Mouse (Mus musculus) intestine, postnatal 0 days (tissue): ENCODE measurements at regions not wholly inside any gene's neighbourhood (a gene's known extent, or its start where the extent isn't known, plus 50 kb on each side); places are given as distances from the start of the nearest gene placed in this dataset.

Experiments
- ATAC-seq: fragments of 200-750 bp; cut with Nextera tagmentation; 2 replicates; pipeline ENCODE4 v1.8.0; 2017; ENCODE audit warnings: mild to moderate bottlenecking, moderate TSS enrichment, moderate library complexity
- H3K27ac ChIP-seq: fragments of 300-500 bp; sonication (generic); 2 replicates; pipeline ENCODE4 v1.5.1; 2014; ENCODE audit warnings: mild to moderate bottlenecking, low read depth, low read length, moderate library complexity
- H3K27me3 ChIP-seq: fragments of 300-500 bp; sonication (generic); replicated peaks from 2 replicates; pipeline ENCODE4 v1.6.1; 2014; ENCODE audit warnings: low read length, mixed read lengths; ENCODE audit not compliant: control insufficient read depth, insufficient read depth
- H3K36me3 ChIP-seq: fragments of 300-500 bp; sonication (generic); 2 replicates; pipeline ENCODE4 v1.6.1; 2014; ENCODE audit warnings: mild to moderate bottlenecking, moderate library complexity; ENCODE audit not compliant: control insufficient read depth, insufficient read depth
- H3K4me1 ChIP-seq: fragments of 300-500 bp; sonication (generic); replicated peaks from 2 replicates; pipeline ENCODE4 v1.6.1; 2014; ENCODE audit warnings: antibody characterized with exemption, low read length, mixed read lengths; ENCODE audit not compliant: control insufficient read depth, insufficient read depth
- H3K4me2 ChIP-seq: fragments of 300-500 bp; sonication (generic); replicated peaks from 2 replicates; pipeline ENCODE4 v1.6.1; 2014; ENCODE audit warnings: low read depth, mild to moderate bottlenecking, moderate library complexity
- H3K4me3 ChIP-seq: fragments of 300-500 bp; sonication (generic); 2 replicates; pipeline ENCODE4 v1.5.1; 2014; ENCODE audit warnings: low read depth, low read length
- H3K9ac ChIP-seq: fragments of 300-500 bp; sonication (generic); 2 replicates; pipeline ENCODE4 v1.6.1; 2014; ENCODE audit warnings: mild to moderate bottlenecking, low read depth, low read length
- H3K9me3 ChIP-seq: fragments of 300-500 bp; sonication (generic); 2 replicates; pipeline ENCODE4 v1.6.1; 2016; ENCODE audit warnings: mixed run types; ENCODE audit not compliant: control insufficient read depth
- CTCF ChIP-seq: sonication (generic); IDR thresholded peaks from 2 replicates; pipeline ENCODE4 v1.5.1; 2016; ENCODE audit warnings: low read depth, mild to moderate bottlenecking, control low read depth, antibody characterized with exemption, moderate library complexity
- WGBS: fragments of 180-500 bp; shearing (Covaris S2); extraction: QIAGEN DNeasy Blood & Tissue Kit; methylation state at CpG from one replicate; pipeline ENCODE4 v1.1.7; 2014; 5-methylcytosine and 5-hydroxymethylcytosine counted together

- WGBS, result 33% methylated on average over 5 of the region's 5 CpGs
- no peak overlapping the region for H3K9ac ChIP-seq
- no peak for TF ChIP-seq CTCF
- H3K4me3 ChIP-seq, result no peak overlapping the region
- no peaks in the 10 kb centered on the region for H3K4me1 ChIP-seq
- H3K36me3 ChIP-seq, result no peaks in the 10 kb centered on the region
- H3K4me2 ChIP-seq, result no peak overlapping the region
- no peaks in the 10 kb centered on the region for H3K27me3 ChIP-seq
- H3K27ac ChIP-seq, result no peak overlapping the region
- no peak for ATAC-seq
- H3K9me3 ChIP-seq, result no peaks in the 10 kb centered on the region
Measured at GRCm38 (mm10) chr17:87202958-87203720, 62.6 kb downstream of the Mcfd2 start.

DNA sequence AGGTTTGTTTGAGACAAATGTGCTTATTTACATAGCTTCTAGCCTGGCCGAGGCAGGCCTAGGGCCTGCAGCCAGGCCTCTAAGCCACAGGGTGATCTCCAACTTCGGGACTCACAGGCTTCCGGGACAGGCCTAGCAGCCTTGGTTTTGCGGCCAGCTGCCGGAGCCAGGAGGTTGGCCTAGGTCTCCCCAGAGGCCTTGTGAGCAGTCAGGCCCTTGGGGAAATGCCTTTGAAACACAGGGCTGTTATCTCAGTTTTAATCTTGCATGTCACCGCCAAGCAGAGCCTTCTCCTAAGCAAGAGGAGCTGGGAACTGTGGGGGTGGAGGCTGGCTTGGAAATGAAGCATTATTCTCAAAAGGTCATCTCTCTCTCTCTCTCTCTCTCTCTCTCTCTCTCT is 63.2 kb downstream of the Mcfd2 start:
- H3K36me3 ChIP-seq, result no peaks in the 10 kb centered on the region
- H3K9ac ChIP-seq, result no peak overlapping the region
- H3K4me2 ChIP-seq, result no peak overlapping the region
- no peak for TF ChIP-seq CTCF
- 40% methylated on average over 6 of the region's 6 CpGs for WGBS
- H3K9me3 ChIP-seq, result no peaks in the 10 kb centered on the region
- H3K4me1 ChIP-seq, result no peaks in the 10 kb centered on the region
- H3K27me3 ChIP-seq, result no peaks in the 10 kb centered on the region
- H3K27ac ChIP-seq, result peak overlapping the region; percentile 41; the same call in 1 of the 2 replicates
- no peak overlapping the region for H3K4me3 ChIP-seq
- no peak for ATAC-seq

GRCm38 (mm10) chr17:87200721-87201242 is 65.0 kb downstream of the Mcfd2 start:
- Histone ChIP-seq H3K4me2 (no peak overlapping the region), H3K4me1 (no peaks in the 10 kb centered on the region), H3K27me3 (no peaks in the 10 kb centered on the region), H3K4me3 (no peak overlapping the region), H3K27ac (no peak overlapping the region), H3K9ac (no peak overlapping the region), H3K36me3 (no peaks in the 10 kb centered on the region), H3K9me3 (no peaks in the 10 kb centered on the region)
- 0 out of 2 replicates have a peak, but pooled peaks have one; percentile 22 for ATAC-seq
- 49% methylated on average over 3 of the region's 3 CpGs for WGBS
- TF ChIP-seq CTCF, result no peak

GRCm38 (mm10) chr17:87200134-87200533 is 65.6 kb downstream of the Mcfd2 start:
- WGBS, result 81% methylated on average over 2 of the region's 2 CpGs
- ATAC-seq, result no peak
- no peak overlapping the region for H3K27ac ChIP-seq
- H3K4me3 ChIP-seq, result no peak overlapping the region
- H3K9me3 ChIP-seq, result no peaks in the 10 kb centered on the region
- no peaks in the 10 kb centered on the region for H3K27me3 ChIP-seq
- no peak overlapping the region for H3K4me2 ChIP-seq
- H3K9ac ChIP-seq, result no peak overlapping the region
- no peaks in the 10 kb centered on the region for H3K4me1 ChIP-seq
- H3K36me3 ChIP-seq, result no peaks in the 10 kb centered on the region
- no peak for TF ChIP-seq CTCF

DNA sequence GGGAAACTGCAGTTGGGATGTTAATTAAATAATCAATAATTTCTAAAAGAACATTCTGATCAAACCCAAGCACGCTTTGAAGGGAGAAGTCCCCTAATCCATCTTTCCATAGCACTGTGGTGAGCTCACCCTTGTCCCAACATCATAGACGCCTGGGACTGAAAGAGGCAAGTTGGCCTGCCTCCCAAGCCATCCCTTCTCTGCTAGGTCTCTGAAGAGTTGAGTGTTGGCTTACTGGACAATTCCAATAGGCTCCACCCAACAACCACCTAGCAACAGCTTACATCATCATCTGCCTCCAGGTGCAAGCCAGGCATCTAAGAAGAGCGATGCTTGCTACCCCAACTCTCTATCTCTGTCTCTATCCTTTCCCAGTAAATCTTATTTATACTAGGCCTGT is 66.6 kb downstream of the Mcfd2 start:
- no peak for TF ChIP-seq CTCF
- ATAC-seq, result no peak
- H3K27ac ChIP-seq, result no peak overlapping the region

DNA sequence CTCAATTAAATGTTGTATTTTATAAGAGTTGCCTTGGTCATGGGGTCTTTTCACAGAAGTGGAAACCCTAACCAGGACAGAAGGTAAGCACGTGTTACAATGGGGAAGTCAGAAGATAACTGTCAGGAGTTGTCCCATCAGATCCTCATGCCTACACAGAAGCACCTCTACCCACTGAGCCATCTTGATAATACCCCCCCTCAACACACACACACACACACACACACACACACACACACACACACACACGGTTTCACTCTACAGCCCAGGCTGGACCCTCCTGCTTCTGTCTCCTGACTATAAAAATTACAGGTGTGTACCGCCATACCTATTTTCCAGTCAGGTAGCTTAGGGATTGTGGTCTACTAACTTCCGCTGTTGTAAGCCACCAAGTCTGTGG is 68.3 kb downstream of the Mcfd2 start:
- Histone ChIP-seq H3K9me3 (no peaks in the 10 kb centered on the region), H3K27ac (no peak overlapping the region), H3K4me2 (no peak overlapping the region), H3K4me1 (no peaks in the 10 kb centered on the region), H3K9ac (no peak overlapping the region), H3K27me3 (no peaks in the 10 kb centered on the region), H3K36me3 (no peaks in the 10 kb centered on the region), H3K4me3 (no peak overlapping the region)
- ATAC-seq, result no peak
- WGBS, result 93% methylated on average over 4 of the region's 4 CpGs
- TF ChIP-seq CTCF, result no peak

More for the DNA sequence above, 66.6 kb downstream of the Mcfd2 start:
- no peak overlapping the region for H3K9ac ChIP-seq
- no peak overlapping the region for H3K4me2 ChIP-seq
- H3K27me3 ChIP-seq, result no peaks in the 10 kb centered on the region
- no peaks in the 10 kb centered on the region for H3K36me3 ChIP-seq
- no peaks in the 10 kb centered on the region for H3K4me1 ChIP-seq
- 83% methylated on average over 3 of the region's 3 CpGs for WGBS
- H3K9me3 ChIP-seq, result no peaks in the 10 kb centered on the region
- no peak overlapping the region for H3K4me3 ChIP-seq
